Mouse (Mus musculus) layer of hippocampus, postnatal 14 days (tissue): Measurements from ENCODE around the gene Vps13d. TPM values are rescaled to one million over a fixed set of nuclear protein-coding genes. Genes with fewer than 3 reads are reported as not detected.
"Not testable (repeated sequence)": the region's sequence is repeated elsewhere in the genome, so short reads cannot be mapped to it uniquely, and the experiment has no call there.

Experiments used
- DNase-seq, 2 experiments: peaks; one replicate each; pipeline ENCODE4 v3.0.0; 2021 to 2022; ENCODE audit warnings: low spot score in 2 of 2, mixed read lengths in 1 of 2
- total RNA-seq, 2 experiments: library from RNA; stranded (reverse); gene quantifications; 2 replicates each; pipeline ENCODE4 v1.2.3; 2021

Gene Vps13d
- total RNA-seq, 2 experiments from 2014 or later = 68.2 to 75.9 TPM

DNA sequence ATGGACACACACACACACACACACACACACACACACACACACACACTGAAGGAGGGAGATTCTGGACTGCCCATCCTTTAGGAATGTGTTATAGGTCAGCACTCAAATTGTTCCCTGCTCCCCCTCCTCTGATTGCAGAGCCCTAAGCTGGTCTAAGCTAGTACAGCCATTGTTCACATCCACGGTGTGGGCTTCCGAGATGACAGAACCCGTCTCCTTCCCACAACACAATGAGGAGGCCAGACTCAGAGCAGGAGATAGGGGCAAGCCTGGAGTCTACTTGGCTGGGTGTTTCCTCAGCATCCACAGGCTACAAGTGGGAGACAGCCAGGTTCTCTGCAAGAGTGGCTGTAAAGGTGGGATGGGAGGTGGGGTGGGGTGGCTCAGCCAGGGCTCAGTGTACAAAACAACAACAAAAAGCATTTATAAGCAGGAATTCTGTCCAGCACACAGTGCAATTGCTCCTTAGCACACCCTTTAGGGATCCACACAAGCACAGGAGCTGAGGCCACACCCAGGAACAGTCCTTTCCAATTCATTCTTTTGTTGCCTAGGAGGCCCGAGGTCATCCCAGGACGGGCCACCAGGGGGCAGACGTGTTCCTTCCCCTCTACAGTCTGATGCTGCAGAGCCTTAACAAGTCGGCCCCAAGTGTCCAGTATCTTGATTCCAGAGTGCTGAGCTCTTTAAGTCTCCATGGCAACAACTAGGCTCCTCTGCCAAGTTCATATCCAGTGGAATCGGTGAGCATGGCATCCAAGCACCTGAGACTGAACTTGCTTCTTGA is 19.4 kb upstream of the Vps13d start:
- DNase-seq = peak; percentile 91 to 92

DNA sequence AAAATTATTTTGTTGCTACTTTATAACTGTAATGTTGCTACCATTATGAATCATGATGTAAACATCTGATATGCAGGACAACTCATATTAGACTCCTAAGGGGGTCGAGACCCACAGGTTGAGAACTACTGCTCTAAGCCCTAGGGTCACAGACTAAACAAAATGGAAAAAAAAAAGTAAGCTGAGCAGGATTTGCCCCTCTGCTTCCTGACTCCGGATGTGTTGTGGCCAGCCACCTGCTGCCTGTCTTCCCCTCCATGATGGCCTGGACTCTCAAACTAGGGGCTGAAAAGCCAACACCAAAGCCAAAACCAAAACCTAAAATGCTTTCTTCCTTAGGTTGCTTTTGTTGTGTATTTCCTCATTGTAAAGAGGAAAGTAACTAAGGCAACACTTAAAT is 16.3 kb upstream of the Vps13d start:
- no peak for DNase-seq

DNA sequence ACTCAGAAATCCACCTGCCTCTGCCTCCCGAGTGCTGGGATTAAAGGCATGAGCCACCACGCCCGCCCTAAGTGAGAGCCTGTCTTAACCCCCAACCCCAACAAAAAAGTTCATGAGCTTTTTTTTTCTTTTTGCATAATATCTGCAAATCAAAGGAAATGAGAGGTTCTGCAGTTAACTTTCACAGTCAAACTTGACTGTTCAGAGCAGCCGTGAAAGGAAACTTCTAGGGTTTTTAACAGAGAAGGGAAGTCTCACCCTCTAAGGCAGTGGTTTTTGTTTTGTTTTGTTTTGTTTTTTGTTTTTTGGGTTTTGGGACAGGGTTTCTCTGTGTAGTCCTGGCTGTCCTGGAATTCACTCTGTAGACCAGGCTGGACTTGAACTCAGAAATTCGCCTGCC is 15.8 kb upstream of the Vps13d start:
- DNase-seq = no peak

DNA sequence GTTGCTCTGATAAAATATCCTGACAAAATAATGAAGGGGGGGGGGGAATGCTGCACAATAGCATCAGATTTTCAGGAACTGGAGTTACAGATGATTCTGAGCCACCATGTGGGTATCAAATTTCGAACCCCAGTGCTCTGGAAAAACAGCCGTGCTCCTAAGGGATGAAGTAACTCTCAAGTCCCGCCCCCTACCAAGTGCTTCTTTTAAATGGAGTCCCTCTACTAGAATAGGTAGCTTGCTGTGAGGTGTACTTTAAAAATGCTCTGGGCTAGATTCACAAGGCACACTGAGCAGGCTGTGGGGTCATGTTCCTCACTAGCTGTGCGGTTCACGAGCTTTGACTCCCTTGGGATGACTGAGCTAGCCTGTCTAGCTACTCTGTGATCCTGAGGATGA is 14.9 kb upstream of the Vps13d start:
- no peak for DNase-seq

DNA sequence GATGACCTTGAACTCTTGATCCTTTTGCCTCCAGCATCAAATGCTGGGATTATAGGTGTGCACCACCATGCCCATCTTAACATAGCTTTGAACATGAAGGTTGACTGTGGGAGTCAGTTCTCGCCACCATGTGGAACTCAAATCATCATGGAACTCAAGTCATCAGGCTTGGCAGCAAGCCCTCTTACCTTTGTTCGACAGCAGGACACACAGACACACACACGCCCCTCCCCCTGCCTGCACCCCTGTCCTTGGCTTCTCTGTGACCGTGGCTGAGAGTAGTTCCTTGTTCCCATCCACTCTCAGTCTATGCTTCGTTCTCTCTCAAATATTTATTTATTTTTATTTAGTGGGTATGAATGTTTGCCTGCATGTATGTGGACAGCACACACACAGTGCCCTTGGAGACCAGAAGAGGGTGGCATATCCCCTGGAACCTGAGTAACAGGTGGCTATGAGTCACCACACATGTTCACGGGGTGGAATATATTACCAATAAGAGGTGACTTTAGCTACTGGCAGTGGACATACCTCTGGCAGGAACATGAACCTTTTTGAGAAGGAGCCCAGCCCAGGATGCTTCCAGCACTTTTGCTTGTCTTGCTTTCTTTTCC is 14.4 kb upstream of the Vps13d start:
- DNase-seq = no peak

DNA sequence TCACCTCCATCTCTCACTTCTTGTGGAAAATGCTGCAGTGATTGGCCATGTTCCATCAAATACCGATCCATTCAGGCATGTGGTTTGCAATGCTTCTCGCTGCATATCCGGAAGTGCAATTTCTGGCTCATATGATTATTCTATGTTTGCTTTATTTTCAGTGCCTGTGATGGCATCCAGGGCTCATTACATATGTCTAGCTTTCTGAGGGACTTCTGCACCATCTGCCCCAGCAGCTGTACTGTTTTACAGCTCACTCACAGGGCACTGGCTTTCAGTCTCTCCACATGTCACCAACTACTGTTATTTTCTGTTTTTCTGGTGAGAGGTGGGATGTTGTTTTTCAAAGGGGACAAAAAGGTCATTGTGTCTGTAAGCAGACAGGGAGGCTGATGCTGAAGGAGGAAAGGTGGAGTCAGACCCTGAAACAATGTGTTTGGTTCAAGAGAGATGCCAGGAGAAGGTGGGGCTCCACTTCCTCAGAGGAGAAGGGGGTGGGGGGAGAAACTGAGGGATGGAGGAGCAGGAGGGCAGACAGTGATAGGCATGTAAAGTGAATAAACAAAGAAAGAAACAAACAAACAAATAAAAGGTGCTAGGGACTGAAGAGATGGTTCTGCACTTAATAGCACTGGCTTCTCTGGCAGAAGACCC is 13.0 kb upstream of the Vps13d start:
- peak; percentile 48 to 76 for DNase-seq

DNA sequence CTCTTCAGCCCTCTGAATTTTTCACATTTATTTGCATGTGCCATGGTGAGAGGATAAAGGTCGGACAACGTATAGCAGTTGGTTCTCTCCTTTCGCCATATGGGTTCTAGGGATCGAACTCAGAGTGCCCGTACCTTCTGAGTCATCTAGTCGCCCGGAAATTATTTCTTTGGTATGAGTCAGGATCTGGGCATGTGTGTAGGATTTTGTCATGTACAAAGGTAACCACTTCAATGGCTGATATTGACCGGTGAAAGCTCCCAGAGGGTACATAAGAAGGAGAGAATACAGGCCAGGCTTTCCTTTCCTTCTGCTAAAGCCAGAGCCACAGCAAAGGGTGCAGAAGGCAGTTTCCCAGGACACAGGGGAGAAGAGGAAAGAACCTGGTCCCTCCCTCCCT is 10.0 kb upstream of the Vps13d start:
- DNase-seq = no peak

DNA sequence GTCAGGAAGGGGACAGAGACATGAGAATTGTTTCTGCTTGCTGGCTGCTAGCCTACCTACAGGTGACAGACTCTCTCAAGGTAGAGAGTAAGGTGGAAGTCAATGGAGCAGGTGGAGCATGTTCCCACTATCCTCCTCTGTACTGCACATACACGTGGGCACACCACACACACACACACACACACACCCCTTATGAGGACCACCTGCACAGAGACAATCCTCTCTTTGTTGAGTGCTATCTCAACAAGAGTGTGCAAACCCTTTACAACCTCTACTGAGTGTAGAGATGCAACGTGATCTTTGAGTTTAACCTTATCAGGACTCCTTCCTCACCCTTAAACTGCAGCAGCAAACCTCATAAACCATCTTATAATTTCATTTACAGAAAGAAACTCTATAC is 8.5 kb upstream of the Vps13d start:
- no peak for DNase-seq

DNA sequence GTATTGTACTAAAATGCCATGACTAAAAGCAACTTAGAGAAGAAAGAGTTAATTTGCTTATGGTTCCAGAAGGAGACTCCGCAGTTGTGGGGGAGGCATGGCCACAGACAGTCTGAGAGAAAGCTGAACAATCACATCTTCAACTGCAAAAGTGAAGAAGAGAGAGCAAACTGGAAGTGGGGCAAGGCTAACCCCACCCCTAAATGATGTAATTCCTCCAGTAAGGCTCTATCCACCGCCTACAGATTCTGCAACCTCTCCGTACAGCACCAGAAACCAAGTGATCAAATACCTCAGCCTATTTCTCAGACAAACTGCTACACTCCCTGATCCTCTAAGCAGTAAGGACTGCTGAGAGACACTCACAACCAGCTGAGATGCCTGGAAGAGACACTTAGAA is 6.6 kb upstream of the Vps13d start:
- no peak for DNase-seq

DNA sequence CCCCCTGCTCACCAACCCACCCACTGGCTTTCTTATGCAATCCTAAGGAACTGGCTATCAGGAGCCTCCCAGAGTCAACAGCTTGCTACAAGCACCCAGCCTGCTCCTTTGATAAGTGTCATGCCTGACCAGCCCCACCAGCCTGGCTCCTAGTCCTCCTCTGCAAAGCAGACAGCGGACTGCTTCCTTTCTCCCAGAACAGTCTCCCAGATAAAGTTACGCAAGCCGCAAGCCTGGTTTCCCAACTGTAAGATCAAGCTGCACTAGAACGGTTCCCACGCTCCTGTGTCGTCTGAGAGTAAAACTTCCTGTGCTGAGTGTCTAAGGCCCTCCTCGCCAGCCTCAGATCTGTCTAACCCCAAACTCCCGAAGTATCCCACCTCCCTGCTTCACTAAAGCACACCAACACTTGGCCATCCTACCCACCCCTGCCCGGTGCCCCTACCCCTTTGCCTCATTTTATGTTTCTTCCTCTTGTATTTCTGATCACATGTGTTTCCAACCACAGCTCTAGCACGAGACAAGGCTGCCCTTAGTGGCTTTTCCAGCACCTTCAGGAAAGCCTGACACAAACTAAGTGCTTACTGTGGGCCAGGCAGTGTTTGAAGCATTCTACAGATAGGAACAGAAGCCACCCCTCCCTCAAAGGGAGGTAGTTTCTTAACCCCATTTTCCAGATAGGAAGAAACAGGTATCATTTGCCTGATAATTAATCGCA is 5.3 kb upstream of the Vps13d start:
- DNase-seq = peak in 1 of 2 experiments; percentile 41

DNA sequence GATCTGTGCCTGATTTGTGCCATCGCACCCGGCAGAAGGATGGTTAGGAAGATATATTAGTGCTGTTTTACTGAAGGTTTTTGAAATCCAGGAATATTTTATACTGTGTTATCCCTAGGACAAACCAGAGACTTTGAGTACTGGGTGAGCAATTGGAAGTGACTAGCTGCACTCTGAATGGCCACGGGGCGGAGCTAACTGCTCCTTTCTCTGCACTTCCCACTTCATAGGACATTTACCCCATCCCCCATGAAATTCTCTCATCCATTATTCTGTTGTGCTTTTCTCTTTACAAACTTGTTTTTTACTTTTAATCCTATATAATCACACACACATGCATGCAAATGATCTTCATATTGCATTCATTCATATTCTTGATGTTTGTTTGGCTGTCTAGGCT is 1.8 kb upstream of the Vps13d start:
- DNase-seq = no peak

DNA sequence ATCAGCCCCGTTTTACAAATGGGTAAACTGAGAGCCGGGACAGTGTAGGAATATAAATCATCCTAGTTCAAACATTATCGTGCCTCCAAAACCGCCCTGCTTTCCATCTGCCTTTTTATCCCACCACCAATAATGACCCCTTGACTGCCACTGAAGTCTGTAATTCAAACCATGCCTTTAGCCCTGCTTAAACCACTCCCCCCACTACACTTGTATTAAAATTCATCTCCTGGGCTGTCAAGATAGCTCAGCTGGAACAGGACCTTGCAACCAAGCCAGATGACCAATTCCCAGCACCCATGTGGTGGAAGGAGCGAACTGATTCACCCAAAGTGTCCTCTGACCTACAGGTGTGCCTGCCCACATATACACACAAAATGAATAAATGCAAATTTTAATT is 367 bp upstream of the Vps13d start:
- DNase-seq = no peak

DNA sequence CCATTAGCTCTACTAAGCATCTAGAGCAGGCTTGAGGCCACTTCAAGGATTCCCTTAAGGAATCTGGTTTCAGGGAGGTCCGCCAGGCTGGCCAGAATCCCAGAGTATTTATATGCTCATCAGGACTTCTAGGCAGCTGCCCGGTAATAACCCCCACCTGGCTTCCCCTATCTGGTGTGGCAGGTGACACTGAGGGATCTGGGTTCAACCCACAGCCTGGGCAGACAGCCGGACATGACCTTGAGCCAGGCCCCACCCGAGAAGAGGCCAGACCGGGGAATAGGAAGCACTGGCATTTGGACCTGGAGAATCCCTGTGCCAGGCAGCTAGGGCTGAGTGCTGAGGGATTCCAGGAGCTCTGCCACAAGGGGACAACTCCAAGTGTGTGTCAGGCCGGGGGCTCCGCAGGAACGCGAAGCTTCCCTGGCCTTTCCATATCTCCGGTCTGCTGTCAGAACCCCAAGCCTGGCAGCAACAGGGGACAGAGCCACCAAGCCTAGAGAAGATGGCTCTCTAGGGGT is 754 bp downstream of the Vps13d start:
- peak in 1 of 2 experiments; percentile 20 for DNase-seq

DNA sequence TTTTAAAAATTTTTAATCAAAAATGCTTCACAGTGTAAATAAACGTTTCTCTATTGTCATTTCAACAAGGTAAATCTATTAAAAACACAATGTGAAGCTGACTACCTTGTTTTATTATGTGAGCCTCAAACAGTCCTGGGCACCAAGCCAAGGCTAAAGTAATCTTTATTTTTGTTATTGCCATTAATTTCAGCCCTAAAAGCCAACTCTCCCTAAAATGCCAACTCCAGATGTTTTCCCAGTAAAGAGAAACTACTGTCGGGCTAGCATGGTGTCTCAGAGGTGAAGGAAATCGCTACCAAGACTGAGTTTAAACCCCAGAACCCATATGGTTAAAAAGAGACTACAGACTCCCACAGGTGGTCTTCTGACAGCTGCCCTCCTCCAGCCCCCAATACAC is 1.4 kb downstream of the Vps13d start:
- no peak for DNase-seq

DNA sequence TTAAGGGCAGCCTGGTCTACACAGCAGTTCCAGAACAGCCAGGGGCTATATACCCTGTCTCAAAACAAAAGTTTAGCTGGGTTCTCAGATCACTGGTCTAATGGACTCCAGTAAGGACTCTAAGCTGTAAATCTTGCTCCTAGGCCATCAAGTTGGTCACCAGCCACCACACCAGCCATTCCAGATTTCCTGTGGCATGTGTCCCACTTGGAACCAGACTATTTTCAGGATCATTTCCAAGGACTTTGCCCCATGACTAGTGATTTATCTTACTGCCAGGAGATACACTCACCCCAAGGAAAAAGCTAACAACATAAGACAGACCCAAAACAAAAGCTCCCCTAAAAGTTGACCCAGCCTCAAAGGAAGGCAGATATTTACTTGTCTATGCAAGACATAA is 2.1 kb downstream of the Vps13d start:
- DNase-seq = no peak

DNA sequence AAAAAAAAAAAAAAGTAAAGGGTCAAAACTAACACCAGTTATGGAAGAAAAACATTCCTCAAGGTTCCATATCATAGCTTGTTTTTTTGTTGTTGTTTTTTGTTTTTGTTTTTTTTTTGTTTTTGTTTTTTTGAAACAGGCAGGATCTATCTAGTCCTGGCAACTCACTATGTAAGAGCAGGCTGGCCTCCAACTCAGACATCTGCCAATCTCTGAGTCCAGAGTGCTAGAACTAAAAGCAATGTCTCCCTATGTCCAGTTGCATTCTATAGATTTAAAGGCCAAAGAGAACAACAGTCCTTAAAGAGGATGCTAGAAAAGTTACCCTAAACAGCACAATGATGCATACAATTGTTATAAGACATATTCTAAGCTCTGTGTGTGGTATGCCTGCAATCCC is 6.2 kb downstream of the Vps13d start:
- no peak for DNase-seq

DNA sequence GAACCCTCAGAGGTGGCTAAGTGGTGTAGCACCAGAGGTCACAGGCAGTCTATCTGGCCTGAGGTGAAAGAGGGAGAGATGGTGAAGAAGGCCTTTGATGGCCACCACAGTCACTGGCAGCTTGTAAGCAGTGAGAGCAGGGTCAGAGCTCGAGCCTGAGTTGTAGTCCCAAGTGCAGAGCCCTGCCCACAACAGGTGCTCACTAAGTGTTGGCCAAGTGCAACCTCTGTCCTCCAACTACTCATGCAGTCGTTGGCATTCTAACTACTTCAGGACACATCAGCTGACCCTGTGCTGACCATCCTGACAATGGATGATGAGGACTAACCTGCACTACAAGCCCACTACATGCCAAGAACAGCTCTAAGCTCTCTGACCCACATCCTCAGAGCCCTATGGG is 7.2 kb downstream of the Vps13d start:
- no peak for DNase-seq

DNA sequence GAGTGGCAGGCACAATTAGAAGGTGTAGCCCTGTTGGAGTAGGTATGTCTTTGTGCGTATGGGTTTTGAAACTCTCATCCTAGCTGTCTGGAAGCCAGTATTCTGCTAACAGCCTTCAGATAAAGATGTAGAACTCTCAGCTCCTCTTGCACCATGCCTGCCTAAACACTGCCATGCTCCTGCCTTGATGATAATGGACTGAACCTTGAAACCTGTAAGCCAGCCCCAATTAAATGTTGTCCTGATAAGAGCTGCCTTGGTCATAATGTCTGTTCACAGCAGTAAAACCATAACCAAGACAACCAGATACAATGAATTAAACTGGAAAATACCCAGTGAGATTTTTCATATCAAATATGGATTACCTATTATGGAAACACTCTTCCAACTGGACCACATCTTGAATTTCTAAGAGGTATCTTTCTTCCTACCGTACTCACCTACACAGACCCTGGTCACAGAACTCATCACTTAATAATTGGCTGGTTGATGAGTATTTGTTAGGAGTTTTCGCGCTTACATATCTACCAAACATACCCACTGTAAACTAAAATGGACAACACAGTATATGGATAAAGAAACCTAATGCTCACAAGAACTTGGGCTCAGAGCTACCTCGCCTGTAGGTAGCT is 15.8 kb downstream of the Vps13d start:
- DNase-seq = no peak

DNA sequence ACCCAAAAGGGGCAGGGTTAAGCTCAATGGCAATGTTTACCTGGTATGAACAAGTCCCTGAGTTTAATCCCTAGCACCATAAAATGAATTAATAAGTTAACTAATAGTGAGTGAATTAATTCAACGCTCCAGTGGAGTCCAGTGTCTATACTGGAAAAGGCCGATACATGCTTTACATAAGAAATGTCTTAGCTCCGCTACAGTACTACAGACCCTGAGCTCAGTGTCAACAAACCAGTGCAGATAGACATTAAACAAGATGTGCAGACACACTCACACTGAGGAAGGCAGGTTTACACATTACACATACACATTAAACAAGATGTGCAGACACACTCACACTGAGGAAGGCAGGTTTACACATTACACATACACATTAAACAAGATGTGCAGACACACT is 29.3 kb downstream of the Vps13d start:
- not testable (repeated sequence) for DNase-seq

DNA sequence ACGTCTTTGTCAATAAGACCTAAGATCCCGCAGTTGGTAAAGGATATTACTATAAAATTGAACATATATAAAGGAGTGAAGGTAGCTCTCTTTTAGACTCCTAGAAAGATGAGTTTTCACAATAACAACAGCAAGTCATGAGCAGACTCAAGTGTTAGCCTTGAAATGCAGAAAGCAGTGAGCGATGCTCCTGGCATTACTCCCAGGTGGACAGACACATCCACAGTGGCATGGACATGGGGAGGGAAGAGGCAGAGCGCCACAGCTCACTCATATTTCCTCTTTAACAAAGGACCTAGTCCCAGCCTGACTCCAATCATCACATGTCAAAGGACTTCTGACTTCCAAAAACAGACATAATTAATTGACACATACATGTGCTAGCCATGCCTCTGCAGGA is 30.7 kb downstream of the Vps13d start:
- DNase-seq = no peak

DNA sequence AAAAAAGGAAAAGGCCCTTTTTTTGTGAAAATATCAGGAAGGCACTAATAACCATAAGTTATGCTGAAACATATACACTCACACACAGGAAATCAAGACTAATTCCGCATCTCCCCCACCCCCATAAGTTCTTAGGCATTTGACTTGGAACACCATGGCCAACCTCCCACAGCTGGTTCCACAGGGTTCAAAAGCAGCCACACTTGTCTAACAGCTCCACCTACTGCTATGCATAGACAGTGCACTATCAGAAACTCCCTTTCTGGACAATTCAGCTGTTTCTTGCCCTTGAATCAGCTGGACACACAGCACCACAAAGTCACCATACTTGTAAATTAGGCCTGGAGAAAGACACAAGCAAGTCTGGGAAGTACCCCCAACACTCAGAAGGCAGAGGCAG is 33.6 kb downstream of the Vps13d start:
- no peak for DNase-seq
